Mouse (Mus musculus): ENCODE data around the gene Gm10722.
"Not testable (repeated sequence)": the region's sequence is repeated elsewhere in the genome, so short reads cannot be mapped to it uniquely, and the experiment has no call there.

GRCm38 (mm10) chr9:3002794-3003396, 2.2 kb downstream of the Gm10722 start, which contains the start of gene Gm11168:
- TF ChIP-seq CTCF (IDR thresholded peaks at IDR 0.05; ENCODE audit: low read depth); EP300 (optimal IDR thresholded peaks at IDR 0.05): not testable (repeated sequence)

Measured in stomach, postnatal 0 days (tissue).